Mouse (Mus musculus): ENCODE data around the gene Pcyt2. TPM values are rescaled to one million over a fixed set of nuclear protein-coding genes. Genes with fewer than 3 reads are reported as not detected.

Pcyt2 gene
- polyA plus RNA-seq, 1 experiment from 2014 or later: 169 TPM

DNA sequence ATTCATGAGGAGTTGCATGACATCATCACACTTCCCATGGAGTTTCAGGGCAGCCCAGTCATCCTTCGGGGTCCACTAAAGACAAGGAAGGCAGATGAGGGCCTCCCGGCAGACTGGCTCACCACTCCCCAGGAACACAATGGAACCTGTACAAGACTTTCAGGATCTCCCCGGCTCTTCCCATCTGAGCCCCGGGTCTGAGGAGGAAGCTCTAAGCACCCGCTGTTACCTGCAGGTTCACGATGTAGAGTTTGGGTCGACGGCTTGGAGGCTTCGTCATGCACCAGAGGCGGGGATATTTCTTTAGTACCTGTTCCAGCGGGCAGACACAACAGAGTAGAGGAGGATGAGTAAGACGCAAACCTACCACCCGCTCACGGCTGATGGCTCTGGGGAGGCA lies 2.5 kb upstream of the Pcyt2 start:
- no peak overlapping the region for H3K4me3 ChIP-seq
- H3K9me3 ChIP-seq (replicated peaks): no peaks in the 10 kb centered on the region
- H3K27ac ChIP-seq: no peak overlapping the region
- H3K27me3 ChIP-seq (ENCODE audit: low read depth, poor library complexity, severe bottlenecking): no peaks in the 10 kb centered on the region
- no peak for DNase-seq (ENCODE audit: low spot score)
- peaks cover 65% of the 10 kb centered on the region for H3K36me3 ChIP-seq
- peaks cover 33% of the 10 kb centered on the region for H3K4me1 ChIP-seq
- WGBS: 95% methylated on average over 14 of the region's 14 CpGs

DNA sequence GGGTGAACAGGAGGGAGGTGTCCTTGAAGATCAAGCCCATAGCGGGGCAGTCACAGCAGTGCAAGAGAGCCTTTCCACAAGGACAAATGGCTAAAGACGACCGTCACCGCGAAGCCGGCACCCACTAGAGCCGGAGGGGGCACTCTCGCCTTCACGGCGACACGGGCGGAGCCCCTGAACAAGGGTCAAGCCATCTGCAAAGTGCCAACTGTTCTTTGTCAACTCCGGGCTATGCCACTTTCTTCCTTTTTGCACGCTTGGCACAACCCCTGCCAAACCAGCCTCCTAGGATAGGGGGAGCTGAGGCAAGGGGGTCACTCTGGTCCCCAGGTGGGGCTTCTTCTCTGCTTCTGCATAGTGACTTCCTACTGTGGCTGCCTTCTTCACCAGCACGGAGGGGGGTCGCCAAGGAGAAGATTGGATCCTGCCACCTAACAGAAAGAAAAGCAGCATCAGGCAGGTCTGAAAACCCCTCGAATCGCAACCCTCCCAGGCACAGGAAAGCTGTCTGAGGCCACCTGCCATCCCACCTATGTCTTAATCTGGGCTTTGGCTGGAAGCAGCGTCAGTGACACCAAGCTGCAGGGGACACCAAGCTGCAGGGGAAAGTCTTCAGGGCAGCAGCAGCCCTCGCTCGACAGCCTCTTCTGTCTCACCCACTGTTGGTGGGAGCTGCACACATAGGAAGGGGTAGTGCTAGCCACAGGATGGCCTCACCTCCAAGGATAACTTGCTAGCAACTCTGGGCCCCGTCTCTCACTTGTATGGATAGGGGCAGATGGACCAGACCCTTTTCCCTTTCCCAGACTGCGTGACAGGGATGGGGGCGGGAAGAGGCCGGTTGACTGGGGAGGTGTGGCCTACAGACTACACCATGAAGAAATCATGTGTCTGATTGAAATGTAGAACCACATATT lies 1.1 kb upstream of the Pcyt2 start:
- Histone ChIP-seq H3K4me1 (peaks cover 22% of the 10 kb centered on the region), H3K27ac (no peak overlapping the region), H3K27me3 (ENCODE audit: low read depth, poor library complexity, severe bottlenecking) (no peaks in the 10 kb centered on the region), H3K36me3 (peaks cover 76% of the 10 kb centered on the region), H3K4me3 (0 out of 2 replicates have a peak overlapping the region, but pooled peaks have one; percentile 85), H3K9me3 (replicated peaks) (no peaks in the 10 kb centered on the region)
- no peak for DNase-seq (ENCODE audit: low spot score)
- WGBS: 94% methylated on average over 25 of the region's 25 CpGs

DNA sequence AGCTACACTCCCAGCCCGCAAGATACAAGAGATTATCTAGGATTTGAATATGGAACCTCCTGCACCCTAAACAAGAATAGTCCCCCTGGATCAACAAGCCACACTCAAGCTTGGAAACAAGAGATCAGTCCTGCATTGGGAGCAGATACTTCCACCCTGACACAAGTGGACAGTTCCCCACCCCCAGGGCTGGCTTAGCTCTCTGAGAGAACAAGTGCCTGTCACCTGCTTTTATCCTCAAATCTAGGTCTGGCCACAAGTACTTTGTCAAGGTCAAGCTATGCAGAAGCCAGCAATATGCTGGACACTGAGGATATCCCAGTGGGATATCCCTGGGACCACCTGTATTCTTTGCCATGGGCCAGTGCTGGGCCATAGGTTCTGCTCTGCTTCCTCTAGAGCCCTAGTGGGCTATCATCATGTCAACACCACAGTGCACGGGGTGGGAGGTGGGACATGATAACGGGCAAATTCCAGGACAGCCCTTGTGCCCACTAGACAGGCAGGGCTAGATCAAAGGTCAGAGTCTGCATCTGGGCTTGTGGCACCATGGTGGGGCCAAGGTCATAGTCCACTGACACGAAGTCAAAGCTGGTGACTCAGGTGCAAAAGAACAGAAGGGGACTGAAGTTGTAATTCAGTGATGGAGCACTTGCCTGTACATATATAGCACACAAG lies 980 bp downstream of the Pcyt2 start:
- no peak for DNase-seq (ENCODE audit: low spot score)
- Histone ChIP-seq H3K27me3 (ENCODE audit: low read depth, poor library complexity, severe bottlenecking) (no peaks in the 10 kb centered on the region), H3K27ac (peak overlapping the region; percentile 90), H3K4me3 (peak overlapping the region; percentile 85), H3K4me1 (peaks cover 20% of the 10 kb centered on the region), H3K36me3 (peaks cover 81% of the 10 kb centered on the region), H3K9me3 (replicated peaks) (no peaks in the 10 kb centered on the region)
- 51% methylated on average over 4 of the region's 4 CpGs for WGBS

DNA sequence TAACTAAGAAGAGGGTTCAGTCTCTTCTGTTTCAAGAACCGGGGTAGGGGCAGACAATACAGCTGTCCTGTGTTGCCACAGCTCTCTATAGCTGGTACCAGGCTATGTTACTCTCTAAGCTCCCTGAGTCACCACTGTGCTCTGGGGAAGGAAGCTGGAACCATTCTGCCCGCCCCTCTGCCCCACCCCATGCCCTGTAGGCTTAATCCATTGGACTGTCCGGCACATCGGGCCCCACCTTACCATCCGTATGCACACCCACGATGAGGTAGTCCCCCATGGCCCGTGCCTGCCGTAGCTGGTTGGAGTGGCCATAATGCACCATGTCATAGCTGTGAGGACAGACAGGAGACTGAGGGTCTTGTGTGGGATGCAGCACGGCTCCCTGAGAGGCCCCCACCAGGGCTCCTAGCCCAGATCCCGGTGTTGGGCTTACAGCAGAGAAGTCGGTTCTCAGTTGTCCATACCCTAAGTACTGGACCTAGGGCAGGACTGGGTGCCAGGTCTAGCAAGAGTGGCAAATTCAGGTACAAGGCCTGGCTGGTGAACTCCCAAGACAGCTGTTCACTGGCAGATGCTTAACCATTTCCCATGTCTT lies 2.0 kb downstream of the Pcyt2 start:
- H3K4me1 ChIP-seq: peaks cover 20% of the 10 kb centered on the region
- H3K27me3 ChIP-seq (ENCODE audit: low read depth, poor library complexity, severe bottlenecking): no peaks in the 10 kb centered on the region
- H3K4me3 ChIP-seq: peak overlapping the region; percentile 16; the same call in 1 of the 2 replicates
- 95% methylated on average over 11 of the region's 11 CpGs for WGBS
- H3K27ac ChIP-seq: no peak overlapping the region
- DNase-seq (ENCODE audit: low spot score): no peak
- no peaks in the 10 kb centered on the region for H3K9me3 ChIP-seq (replicated peaks)
- peaks cover 81% of the 10 kb centered on the region for H3K36me3 ChIP-seq

DNA sequence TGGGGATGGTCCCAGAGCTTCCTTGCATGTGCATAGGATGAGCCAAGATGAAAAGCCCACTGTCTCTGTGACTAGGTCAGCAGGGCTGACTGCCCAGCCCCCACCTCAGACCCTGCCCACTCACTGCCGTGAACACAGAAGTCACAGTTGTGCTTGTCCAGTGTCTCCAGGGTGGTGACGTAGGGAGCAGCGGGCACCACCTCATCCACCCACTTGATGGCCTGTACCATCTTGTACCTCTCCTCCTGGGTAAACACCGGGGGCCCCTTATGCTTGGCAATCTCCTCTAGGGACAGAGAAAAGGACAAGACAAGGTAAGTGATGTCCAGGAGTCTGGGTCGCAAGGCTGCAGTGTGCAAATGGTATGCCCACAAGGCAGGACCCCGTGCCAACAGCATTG lies 2.6 kb downstream of the Pcyt2 start:
- DNase-seq (ENCODE audit: low spot score): no peak
- Histone ChIP-seq H3K27ac (no peak overlapping the region), H3K4me1 (peaks cover 20% of the 10 kb centered on the region), H3K4me3 (no peak overlapping the region), H3K9me3 (replicated peaks) (no peaks in the 10 kb centered on the region), H3K27me3 (ENCODE audit: low read depth, poor library complexity, severe bottlenecking) (no peaks in the 10 kb centered on the region), H3K36me3 (peaks cover 81% of the 10 kb centered on the region)
- WGBS: 95% methylated on average over 6 of the region's 6 CpGs

DNA sequence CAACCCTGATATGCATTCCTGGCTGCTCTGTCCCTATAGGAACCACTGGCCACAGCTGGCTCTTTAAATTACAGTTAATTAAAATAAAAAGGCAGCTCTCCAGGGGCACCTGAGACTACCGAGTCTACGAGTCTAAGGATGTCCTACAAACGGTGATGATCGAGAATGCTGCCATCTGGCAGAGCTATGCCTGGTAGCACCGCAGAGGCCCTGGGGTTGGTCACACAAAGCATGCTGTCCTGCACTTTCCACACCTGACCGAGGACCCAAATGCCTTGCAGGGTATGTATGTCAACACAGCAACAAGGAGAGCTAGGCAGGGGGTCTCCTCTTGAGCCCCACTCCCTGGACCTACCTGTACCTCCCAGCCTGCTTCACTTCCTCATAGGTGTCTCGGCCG lies 3.8 kb downstream of the Pcyt2 start:
- peaks cover 82% of the 10 kb centered on the region for H3K36me3 ChIP-seq
- no peaks in the 10 kb centered on the region for H3K9me3 ChIP-seq (replicated peaks)
- no peak for DNase-seq (ENCODE audit: low spot score)
- H3K4me1 ChIP-seq: peaks cover 25% of the 10 kb centered on the region
- H3K4me3 ChIP-seq: no peak overlapping the region
- 90% methylated on average over 8 of the region's 8 CpGs for WGBS
- H3K27ac ChIP-seq: no peak overlapping the region
- H3K27me3 ChIP-seq (ENCODE audit: low read depth, poor library complexity, severe bottlenecking): peaks cover 10% of the 10 kb centered on the region

DNA sequence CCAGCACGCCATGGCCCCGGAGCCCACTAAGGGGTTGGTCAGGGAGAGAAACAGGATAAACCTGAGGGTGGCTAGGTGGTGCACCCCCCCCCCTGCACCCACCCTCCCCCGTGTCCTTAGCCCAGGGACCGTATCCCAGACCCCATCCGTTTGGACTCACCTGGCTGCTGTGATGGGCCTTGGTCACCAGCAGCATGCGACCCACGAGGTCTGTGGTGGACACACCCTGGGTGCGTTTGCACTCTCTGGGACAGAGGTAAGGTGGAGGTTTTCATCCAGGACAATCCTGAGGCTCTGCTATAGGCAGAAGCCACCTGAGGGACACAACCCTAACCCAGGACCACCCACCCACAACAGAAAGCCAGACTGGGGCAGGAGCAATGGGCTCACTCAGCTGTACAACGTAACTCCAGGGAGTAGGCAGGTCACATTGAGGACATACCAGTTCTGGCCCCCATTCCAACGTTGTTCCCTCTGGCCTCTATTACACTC lies 4.2 kb downstream of the Pcyt2 start:
- peaks cover 82% of the 10 kb centered on the region for H3K36me3 ChIP-seq
- H3K27me3 ChIP-seq (ENCODE audit: low read depth, poor library complexity, severe bottlenecking): peaks cover 15% of the 10 kb centered on the region
- peaks cover 29% of the 10 kb centered on the region for H3K4me1 ChIP-seq
- no peak overlapping the region for H3K4me3 ChIP-seq
- 88% methylated on average over 10 of the region's 10 CpGs for WGBS
- no peak for DNase-seq (ENCODE audit: low spot score)
- no peak overlapping the region for H3K27ac ChIP-seq
- no peaks in the 10 kb centered on the region for H3K9me3 ChIP-seq (replicated peaks)

DNA sequence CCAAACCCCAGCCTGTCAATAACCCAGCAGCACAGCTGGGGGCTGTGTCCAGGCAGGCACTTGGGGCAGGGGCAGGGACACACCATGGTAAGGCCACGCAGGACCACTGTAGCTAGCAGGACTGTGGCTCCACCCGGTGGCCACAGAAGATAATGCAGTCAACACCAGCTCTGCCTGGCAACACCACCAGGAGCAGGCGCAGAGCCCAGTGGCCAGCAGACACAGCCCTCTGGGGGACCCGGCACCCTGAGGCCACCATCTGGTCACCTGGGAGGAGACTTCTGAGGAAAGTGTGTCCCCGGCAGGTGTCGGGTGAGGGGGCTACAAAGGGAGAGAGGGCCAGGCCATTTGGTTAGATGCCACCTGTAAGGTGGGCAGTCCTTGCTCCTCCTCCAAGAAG lies 5.0 kb downstream of the Pcyt2 start:
- peaks cover 74% of the 10 kb centered on the region for H3K36me3 ChIP-seq
- WGBS: 39% methylated on average over 6 of the region's 6 CpGs

DNA sequence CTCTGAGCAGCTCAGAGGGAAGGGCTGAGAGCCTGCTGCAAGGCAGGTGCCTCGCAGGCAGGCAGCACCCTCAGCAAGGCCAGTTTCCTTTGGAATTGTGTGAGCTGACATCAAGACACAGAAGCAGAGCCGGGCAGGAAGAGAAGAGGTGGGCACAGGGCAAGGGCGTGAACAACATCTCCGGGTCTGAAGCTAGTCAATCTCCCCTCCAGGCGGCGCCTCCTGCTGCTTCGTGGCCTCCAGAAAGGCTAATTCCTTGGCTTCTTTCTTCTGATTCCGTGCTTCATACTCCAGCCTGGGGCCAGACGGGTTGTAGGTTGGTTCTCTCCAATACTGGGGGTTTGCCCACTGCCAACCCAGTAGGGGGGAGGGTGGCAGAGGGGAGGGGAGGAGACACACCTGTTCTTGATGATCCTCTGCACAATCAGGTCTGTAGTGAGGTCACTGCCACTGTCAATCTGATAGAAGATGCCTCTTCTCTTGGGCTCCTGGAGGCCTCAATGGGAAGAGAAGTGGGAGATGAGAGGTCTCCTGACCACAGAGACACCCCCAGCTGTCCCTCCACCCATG lies 7.2 kb downstream of the Pcyt2 start:
- WGBS: 85% methylated on average over 9 of the region's 9 CpGs
- Histone ChIP-seq H3K27ac (no peak overlapping the region), H3K4me3 (no peak overlapping the region), H3K4me1 (peaks cover 21% of the 10 kb centered on the region), H3K9me3 (replicated peaks) (no peaks in the 10 kb centered on the region), H3K36me3 (peaks cover 85% of the 10 kb centered on the region), H3K27me3 (ENCODE audit: low read depth, poor library complexity, severe bottlenecking) (peaks cover 36% of the 10 kb centered on the region)
- DNase-seq (ENCODE audit: low spot score): no peak

More for the DNA sequence above, 5.0 kb downstream of the Pcyt2 start:
- peaks cover 32% of the 10 kb centered on the region for H3K4me1 ChIP-seq
- no peaks in the 10 kb centered on the region for H3K9me3 ChIP-seq (replicated peaks)
- peak; percentile 81 for DNase-seq (ENCODE audit: low spot score)
- H3K27ac ChIP-seq: no peak overlapping the region
- peak overlapping the region; percentile 23 for H3K4me3 ChIP-seq
- H3K27me3 ChIP-seq (ENCODE audit: low read depth, poor library complexity, severe bottlenecking): peaks cover 22% of the 10 kb centered on the region

DNA sequence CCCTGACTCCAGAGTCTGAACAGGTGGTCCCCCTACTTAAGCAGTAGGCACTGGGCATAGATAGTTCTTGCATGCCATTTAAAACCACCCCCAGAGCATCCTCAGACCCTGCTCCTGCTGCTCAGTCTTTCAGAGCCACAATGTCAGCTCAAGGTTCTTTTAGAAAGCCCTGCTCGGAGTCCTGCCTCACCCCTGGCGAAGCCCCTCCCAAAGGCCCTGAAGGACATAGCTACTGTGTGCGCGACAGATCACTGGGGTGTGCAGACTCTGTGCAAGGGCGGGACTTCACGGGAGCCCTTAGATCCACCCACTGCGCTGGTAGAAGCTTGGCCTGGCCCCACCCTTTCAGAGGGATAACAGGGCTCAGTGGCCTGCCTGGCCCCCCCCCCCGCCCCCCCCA lies 8.5 kb downstream of the Pcyt2 start:
- H3K27ac ChIP-seq: no peak overlapping the region
- peaks cover 86% of the 10 kb centered on the region for H3K36me3 ChIP-seq
- 44% methylated on average over 8 of the region's 8 CpGs for WGBS

DNA sequence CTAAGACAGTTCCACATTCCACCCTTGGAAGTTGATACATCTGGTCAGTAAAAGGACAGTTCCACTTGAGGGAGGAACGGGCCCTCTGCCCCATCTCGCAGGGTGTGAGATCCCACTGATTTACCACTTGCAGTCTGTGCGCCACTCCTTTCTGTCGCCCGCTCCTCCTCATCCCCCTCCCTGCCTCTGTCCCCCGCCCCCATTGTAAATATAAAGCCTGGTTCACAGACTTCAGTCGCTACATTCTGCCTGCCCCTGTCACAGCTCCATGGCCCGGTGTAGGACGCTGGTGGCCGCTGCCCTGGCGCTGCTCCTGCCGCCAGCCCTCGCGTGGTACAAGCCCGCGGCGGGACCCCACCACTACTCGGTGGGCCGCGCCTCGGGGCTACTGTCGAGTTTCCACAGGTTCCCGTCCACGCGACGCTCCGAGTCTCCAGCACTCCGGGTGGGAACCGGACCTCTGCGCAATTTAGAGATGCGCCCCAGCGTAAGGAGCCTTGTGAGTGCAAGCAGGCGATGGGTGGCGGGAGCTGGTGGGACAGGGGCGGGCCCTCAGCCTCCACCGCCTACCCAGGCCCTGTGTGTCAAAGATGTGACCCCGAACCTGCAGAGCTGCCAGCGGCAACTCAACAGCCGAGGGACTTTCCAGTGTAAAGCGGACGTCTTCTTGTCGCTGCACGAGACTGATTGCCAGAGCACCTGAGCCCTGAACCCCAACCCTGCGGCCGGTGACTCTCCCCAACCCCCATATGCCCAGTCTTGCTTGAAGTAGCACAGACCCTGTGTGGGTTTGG lies 9.3 kb downstream of the Pcyt2 start, which contains the start of gene Npb:
TSS of gene Npb (plus strand) at position 237 of the 794 bp plus-strand sequence.
- Histone ChIP-seq H3K27me3 (ENCODE audit: low read depth, poor library complexity, severe bottlenecking) (peaks cover 36% of the 10 kb centered on the region), H3K36me3 (peaks cover 86% of the 10 kb centered on the region), H3K9me3 (replicated peaks) (no peaks in the 10 kb centered on the region), H3K4me1 (peaks cover 21% of the 10 kb centered on the region), H3K27ac (peak within 1 kb of the TSS; percentile 66; the same call in 1 of the 2 replicates), H3K4me3 (peak within 1 kb of the TSS; percentile 43)
- WGBS: 3% methylated on average over 45 of the region's 45 CpGs
- DNase-seq (ENCODE audit: low spot score): no peak

More for the DNA sequence above, 8.5 kb downstream of the Pcyt2 start:
- Histone ChIP-seq H3K27me3 (ENCODE audit: low read depth, poor library complexity, severe bottlenecking) (peaks cover 36% of the 10 kb centered on the region), H3K4me3 (0 out of 2 replicates have a peak overlapping the region, but pooled peaks have one; percentile 43), H3K4me1 (peaks cover 21% of the 10 kb centered on the region), H3K9me3 (replicated peaks) (no peaks in the 10 kb centered on the region)
- no peak for DNase-seq (ENCODE audit: low spot score)

DNA sequence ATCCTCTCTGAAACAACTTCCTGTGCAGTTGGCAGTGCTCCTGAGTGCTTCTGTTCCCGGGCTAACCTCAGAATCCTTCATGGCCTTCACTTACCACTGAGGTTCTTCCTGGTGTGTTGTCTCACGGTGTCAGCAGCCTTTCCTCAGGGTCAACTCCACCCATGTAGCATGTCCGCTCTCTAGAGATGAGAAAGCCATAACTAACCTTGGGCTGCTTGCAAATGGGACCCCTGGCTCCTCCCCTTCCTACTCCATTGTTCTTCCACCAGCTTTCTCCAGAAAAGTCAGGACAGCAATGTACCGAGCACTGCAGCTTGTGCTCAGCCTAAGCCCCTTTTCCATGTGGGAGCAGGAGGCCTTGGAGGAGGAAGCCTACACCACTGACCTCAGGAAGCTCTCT lies 11.0 kb downstream of the Pcyt2 start:
- peaks cover 36% of the 10 kb centered on the region for H3K27me3 ChIP-seq (ENCODE audit: low read depth, poor library complexity, severe bottlenecking)
- H3K27ac ChIP-seq: no peak overlapping the region
- no peak overlapping the region for H3K4me3 ChIP-seq
- H3K4me1 ChIP-seq: peaks cover 21% of the 10 kb centered on the region
- peaks cover 86% of the 10 kb centered on the region for H3K36me3 ChIP-seq
- H3K9me3 ChIP-seq (replicated peaks): no peaks in the 10 kb centered on the region
- DNase-seq (ENCODE audit: low spot score): no peak
- WGBS: 79% methylated on average over 4 of the region's 4 CpGs
